Mouse (Mus musculus): Measurements from ENCODE around the gene Sema3c. TPM values are rescaled to one million over a fixed set of nuclear protein-coding genes. Genes with fewer than 3 reads are reported as not detected.

Sema3c gene
- polyA plus RNA-seq, 1 experiment from 2014 or later = 10.2 TPM

GRCm38 (mm10) chr5:17584299-17584945 is 10.3 kb downstream of the Sema3c start:
- 65% methylated on average over 2 of the region's 2 CpGs for WGBS
- no peak for DNase-seq (ENCODE audit: low spot score)
- no peaks in the 10 kb centered on the region for H3K9me3 ChIP-seq (replicated peaks)
- H3K27ac ChIP-seq = no peak overlapping the region
- H3K4me3 ChIP-seq = no peak overlapping the region
- no peaks in the 10 kb centered on the region for H3K4me1 ChIP-seq
- H3K36me3 ChIP-seq = no peaks in the 10 kb centered on the region
- H3K27me3 ChIP-seq (ENCODE audit: low read depth, poor library complexity, severe bottlenecking) = no peaks in the 10 kb centered on the region

- Histone ChIP-seq H3K9me3 (replicated peaks) (no peaks in the 10 kb centered on the region), H3K27me3 (ENCODE audit: low read depth, poor library complexity, severe bottlenecking) (no peaks in the 10 kb centered on the region), H3K27ac (no peak overlapping the region), H3K36me3 (no peaks in the 10 kb centered on the region), H3K4me3 (no peak overlapping the region), H3K4me1 (no peaks in the 10 kb centered on the region)
- DNase-seq (ENCODE audit: low spot score) = no peak
- WGBS = 89% methylated on average over 2 of the region's 2 CpGs
Measured at GRCm38 (mm10) chr5:17586518-17587210, 12.6 kb downstream of the Sema3c start.

GRCm38 (mm10) chr5:17591908-17592307 is 17.8 kb downstream of the Sema3c start:
- no peaks in the 10 kb centered on the region for H3K9me3 ChIP-seq (replicated peaks)
- no peak for DNase-seq (ENCODE audit: low spot score)
- no peaks in the 10 kb centered on the region for H3K4me1 ChIP-seq
- 95% methylated on average over 3 of the region's 3 CpGs for WGBS
- H3K4me3 ChIP-seq = no peak overlapping the region
- H3K36me3 ChIP-seq = no peaks in the 10 kb centered on the region
- H3K27me3 ChIP-seq (ENCODE audit: low read depth, poor library complexity, severe bottlenecking) = no peaks in the 10 kb centered on the region
- no peak overlapping the region for H3K27ac ChIP-seq

GRCm38 (mm10) chr5:17601700-17602099 is 27.6 kb downstream of the Sema3c start:
- DNase-seq (ENCODE audit: low spot score) = no peak
- Histone ChIP-seq H3K4me3 (no peak overlapping the region), H3K4me1 (no peaks in the 10 kb centered on the region), H3K36me3 (no peaks in the 10 kb centered on the region), H3K9me3 (replicated peaks) (no peaks in the 10 kb centered on the region), H3K27ac (no peak overlapping the region), H3K27me3 (ENCODE audit: low read depth, poor library complexity, severe bottlenecking) (no peaks in the 10 kb centered on the region)
- 47% methylated on average over 4 of the region's 4 CpGs for WGBS

- WGBS = 53% methylated on average over 2 of the region's 2 CpGs
Measured at GRCm38 (mm10) chr5:17620619-17621018, 46.5 kb downstream of the Sema3c start.

GRCm38 (mm10) chr5:17622564-17622963 is 48.5 kb downstream of the Sema3c start:
- peaks cover 11% of the 10 kb centered on the region for H3K4me1 ChIP-seq
- H3K4me3 ChIP-seq = no peak overlapping the region
- H3K9me3 ChIP-seq (replicated peaks) = no peaks in the 10 kb centered on the region
- WGBS = 90% methylated on average over 2 of the region's 2 CpGs
- H3K27ac ChIP-seq = no peak overlapping the region
- no peak for DNase-seq (ENCODE audit: low spot score)
- H3K27me3 ChIP-seq (ENCODE audit: low read depth, poor library complexity, severe bottlenecking) = no peaks in the 10 kb centered on the region
- H3K36me3 ChIP-seq = no peaks in the 10 kb centered on the region

More at GRCm38 (mm10) chr5:17620619-17621018, 46.5 kb downstream of the Sema3c start:
- H3K27me3 ChIP-seq (ENCODE audit: low read depth, poor library complexity, severe bottlenecking) = no peaks in the 10 kb centered on the region
- no peak for DNase-seq (ENCODE audit: low spot score)
- peaks cover 11% of the 10 kb centered on the region for H3K4me1 ChIP-seq
- no peak overlapping the region for H3K27ac ChIP-seq
- H3K36me3 ChIP-seq = no peaks in the 10 kb centered on the region
- H3K9me3 ChIP-seq (replicated peaks) = no peaks in the 10 kb centered on the region
- H3K4me3 ChIP-seq = no peak overlapping the region

GRCm38 (mm10) chr5:17628606-17629005 is 54.5 kb downstream of the Sema3c start:
- Histone ChIP-seq H3K9me3 (replicated peaks) (no peaks in the 10 kb centered on the region), H3K4me3 (no peak overlapping the region), H3K36me3 (no peaks in the 10 kb centered on the region), H3K27ac (no peak overlapping the region), H3K4me1 (peaks cover 12% of the 10 kb centered on the region), H3K27me3 (ENCODE audit: low read depth, poor library complexity, severe bottlenecking) (no peaks in the 10 kb centered on the region)
- 20% methylated on average over 1 of the region's 1 CpGs for WGBS
- no peak for DNase-seq (ENCODE audit: low spot score)

- H3K27me3 ChIP-seq (ENCODE audit: low read depth, poor library complexity, severe bottlenecking) = no peaks in the 10 kb centered on the region
- no peak overlapping the region for H3K27ac ChIP-seq
- 29% methylated on average over 3 of the region's 3 CpGs for WGBS
- no peaks in the 10 kb centered on the region for H3K9me3 ChIP-seq (replicated peaks)
- H3K36me3 ChIP-seq = no peaks in the 10 kb centered on the region
- H3K4me3 ChIP-seq = no peak overlapping the region
- DNase-seq (ENCODE audit: low spot score) = no peak
- H3K4me1 ChIP-seq = peaks cover 12% of the 10 kb centered on the region
Measured at GRCm38 (mm10) chr5:17629599-17629998, 55.5 kb downstream of the Sema3c start.

- Histone ChIP-seq H3K9me3 (replicated peaks) (no peaks in the 10 kb centered on the region), H3K4me3 (no peak overlapping the region), H3K27me3 (ENCODE audit: low read depth, poor library complexity, severe bottlenecking) (no peaks in the 10 kb centered on the region), H3K27ac (no peak overlapping the region), H3K36me3 (no peaks in the 10 kb centered on the region), H3K4me1 (no peaks in the 10 kb centered on the region; the same call in 1 of the 2 replicates)
- no peak for DNase-seq (ENCODE audit: low spot score)
- WGBS = 89% methylated on average over 3 of the region's 3 CpGs
Measured at GRCm38 (mm10) chr5:17639519-17639918, 65.4 kb downstream of the Sema3c start.

- Histone ChIP-seq H3K9me3 (replicated peaks) (no peaks in the 10 kb centered on the region), H3K4me1 (peaks cover 15% of the 10 kb centered on the region), H3K27me3 (ENCODE audit: low read depth, poor library complexity, severe bottlenecking) (no peaks in the 10 kb centered on the region), H3K4me3 (no peak overlapping the region), H3K27ac (no peak overlapping the region), H3K36me3 (no peaks in the 10 kb centered on the region)
- 73% methylated on average over 7 of the region's 7 CpGs for WGBS
- DNase-seq (ENCODE audit: low spot score) = no peak
Measured at GRCm38 (mm10) chr5:17647643-17648226, 73.7 kb downstream of the Sema3c start.

- Histone ChIP-seq H3K27me3 (ENCODE audit: low read depth, poor library complexity, severe bottlenecking) (no peaks in the 10 kb centered on the region), H3K4me1 (peaks cover 15% of the 10 kb centered on the region), H3K9me3 (replicated peaks) (no peaks in the 10 kb centered on the region), H3K27ac (no peak overlapping the region), H3K4me3 (no peak overlapping the region), H3K36me3 (no peaks in the 10 kb centered on the region)
- WGBS = 5% methylated on average over 1 of the region's 1 CpGs
- DNase-seq (ENCODE audit: low spot score) = no peak
Measured at GRCm38 (mm10) chr5:17648865-17649542, 74.9 kb downstream of the Sema3c start.

GRCm38 (mm10) chr5:17661223-17661622 is 87.1 kb downstream of the Sema3c start:
- H3K9me3 ChIP-seq (replicated peaks) = no peaks in the 10 kb centered on the region
- no peaks in the 10 kb centered on the region for H3K27me3 ChIP-seq (ENCODE audit: low read depth, poor library complexity, severe bottlenecking)
- no peaks in the 10 kb centered on the region for H3K4me1 ChIP-seq
- H3K27ac ChIP-seq = no peak overlapping the region
- no peak for DNase-seq (ENCODE audit: low spot score)
- H3K4me3 ChIP-seq = no peak overlapping the region
- WGBS = 75% methylated on average over 3 of the region's 3 CpGs
- H3K36me3 ChIP-seq = no peaks in the 10 kb centered on the region

- Histone ChIP-seq H3K9me3 (replicated peaks) (no peaks in the 10 kb centered on the region), H3K27me3 (ENCODE audit: low read depth, poor library complexity, severe bottlenecking) (no peaks in the 10 kb centered on the region), H3K4me1 (no peaks in the 10 kb centered on the region), H3K36me3 (no peaks in the 10 kb centered on the region), H3K27ac (no peak overlapping the region), H3K4me3 (no peak overlapping the region)
- DNase-seq (ENCODE audit: low spot score) = no peak
Measured at GRCm38 (mm10) chr5:17671356-17671755, 97.3 kb downstream of the Sema3c start.
